Mouse (Mus musculus): ENCODE data around the gene Sspn.

Sspn gene

GRCm38 (mm10) chr6:145972836-145973235 lies 41.4 kb downstream of the Sspn start:
- DNase-seq (ENCODE audit: low spot score): no peak

- DNase-seq (ENCODE audit: low spot score): peak; percentile 57
Observed at GRCm38 (mm10) chr6:145973356-145973755, 41.9 kb downstream of the Sspn start.

DNA sequence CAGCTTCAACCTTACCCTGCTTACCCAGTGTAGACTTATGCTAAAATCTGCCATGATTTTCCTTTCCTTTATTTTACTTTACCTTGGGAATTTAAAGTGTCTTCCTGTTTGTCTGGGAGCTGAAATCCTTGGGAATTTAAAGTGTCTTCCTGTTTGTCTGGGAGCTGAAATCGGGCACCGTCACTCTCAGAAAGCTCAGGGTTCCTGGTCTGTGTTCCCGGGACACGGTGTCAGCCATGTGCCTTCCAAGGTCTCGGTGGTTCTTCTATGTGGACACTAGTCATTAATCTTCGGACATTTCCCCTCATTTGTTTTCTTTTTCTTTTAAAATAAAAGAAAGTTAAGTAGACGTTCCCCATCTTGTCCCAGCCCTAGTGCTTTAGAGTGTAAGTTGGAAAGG lies 43.3 kb downstream of the Sspn start:
- no peak for DNase-seq (ENCODE audit: low spot score)

- no peak for DNase-seq (ENCODE audit: low spot score)
Observed at GRCm38 (mm10) chr6:145977344-145977743, 45.9 kb downstream of the Sspn start.

DNA sequence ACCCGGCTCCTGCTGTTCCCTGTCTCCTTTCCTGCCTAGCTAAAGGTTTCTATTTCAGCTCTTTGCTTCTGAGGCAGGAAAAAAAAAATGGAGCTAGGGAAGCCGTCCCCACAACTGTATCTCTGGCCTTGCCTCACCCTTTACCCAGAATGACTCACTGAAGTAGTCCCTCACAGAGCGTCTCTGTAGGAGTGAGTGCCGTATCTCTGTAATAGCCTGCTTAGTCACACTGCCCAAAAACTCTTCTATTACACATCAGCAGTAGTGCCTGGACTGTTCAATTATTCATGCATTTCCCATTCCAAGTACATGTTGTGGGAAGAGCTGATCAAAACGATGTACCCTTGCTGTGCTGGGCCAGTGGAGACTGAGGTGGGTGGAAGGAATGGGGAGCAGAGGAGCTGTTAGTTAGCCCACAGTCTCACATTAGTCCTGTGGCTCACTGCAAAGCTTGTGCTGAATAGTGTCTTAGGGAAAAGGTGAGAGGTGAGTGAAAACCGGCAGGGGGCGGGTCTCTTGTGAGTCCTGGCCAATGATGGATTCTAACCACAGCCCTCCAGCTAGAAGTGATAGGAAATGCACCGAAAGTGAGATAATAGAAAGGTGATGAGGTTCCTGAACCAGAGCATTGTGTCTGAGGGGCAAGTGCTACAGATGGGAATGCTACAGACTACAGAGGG lies 46.5 kb downstream of the Sspn start:
- no peak for DNase-seq (ENCODE audit: low spot score)

GRCm38 (mm10) chr6:145981074-145981473 lies 49.6 kb downstream of the Sspn start:
- no peak for DNase-seq (ENCODE audit: low spot score)

DNA sequence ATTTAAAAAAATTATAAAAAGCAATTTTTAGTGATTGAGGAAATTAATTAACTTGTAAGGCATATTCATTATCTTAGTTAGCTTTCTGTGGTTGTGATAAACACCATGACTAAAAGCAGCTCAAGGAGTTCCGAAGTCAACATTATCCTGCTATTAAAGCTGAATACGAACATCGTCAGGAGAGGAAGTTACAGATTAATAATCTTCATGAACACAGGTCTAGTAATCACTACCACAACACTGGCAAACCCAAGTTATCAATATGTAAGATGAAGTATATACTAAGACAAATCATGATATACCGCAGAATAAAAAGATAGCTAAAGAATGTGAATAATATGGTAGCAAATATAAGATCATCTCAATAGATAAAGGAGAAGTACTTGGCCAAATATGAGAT lies 50.9 kb downstream of the Sspn start:
- DNase-seq (ENCODE audit: low spot score): no peak

DNA sequence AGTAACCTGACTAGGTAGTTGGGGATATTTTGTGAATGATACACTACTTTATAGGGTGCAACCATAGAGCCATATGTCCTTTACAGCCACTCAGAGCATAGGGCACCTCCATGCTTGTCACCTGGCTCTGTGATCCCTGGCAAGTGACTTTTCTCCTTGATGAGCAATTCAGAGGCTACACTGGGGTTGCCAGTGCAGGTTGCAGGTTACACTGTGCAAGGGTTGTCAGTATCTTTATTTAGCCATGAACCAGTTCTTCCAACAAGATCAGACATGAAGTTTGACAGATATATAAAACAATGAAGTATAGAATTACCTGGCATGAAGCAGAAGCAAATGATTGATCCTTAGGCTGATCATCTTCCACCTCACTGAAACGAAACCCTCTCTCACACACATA lies 59.1 kb downstream of the Sspn start:
- no peak for DNase-seq (ENCODE audit: low spot score)

GRCm38 (mm10) chr6:145992526-145992925 lies 61.1 kb downstream of the Sspn start:
- no peak for DNase-seq (ENCODE audit: low spot score)

DNA sequence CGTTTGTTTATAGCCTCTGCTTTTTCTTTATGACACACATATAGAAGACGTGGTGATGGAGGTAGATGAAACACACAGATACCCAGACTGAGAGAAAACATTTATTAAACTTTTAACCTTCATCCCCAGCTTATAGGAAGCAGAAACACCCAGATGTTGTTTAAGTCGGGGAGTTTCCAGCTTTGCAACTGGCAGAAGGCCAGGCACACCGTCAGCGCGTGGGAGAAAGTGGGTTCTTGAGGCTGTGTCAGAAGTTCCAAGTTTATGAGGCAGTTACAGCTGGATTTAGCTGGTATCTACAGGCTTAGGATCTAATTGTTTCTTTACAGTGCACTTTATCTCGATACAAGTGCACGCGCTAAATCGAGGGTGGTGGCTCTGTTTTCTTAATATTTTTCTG lies 61.5 kb downstream of the Sspn start:
- no peak for DNase-seq (ENCODE audit: low spot score)

DNA sequence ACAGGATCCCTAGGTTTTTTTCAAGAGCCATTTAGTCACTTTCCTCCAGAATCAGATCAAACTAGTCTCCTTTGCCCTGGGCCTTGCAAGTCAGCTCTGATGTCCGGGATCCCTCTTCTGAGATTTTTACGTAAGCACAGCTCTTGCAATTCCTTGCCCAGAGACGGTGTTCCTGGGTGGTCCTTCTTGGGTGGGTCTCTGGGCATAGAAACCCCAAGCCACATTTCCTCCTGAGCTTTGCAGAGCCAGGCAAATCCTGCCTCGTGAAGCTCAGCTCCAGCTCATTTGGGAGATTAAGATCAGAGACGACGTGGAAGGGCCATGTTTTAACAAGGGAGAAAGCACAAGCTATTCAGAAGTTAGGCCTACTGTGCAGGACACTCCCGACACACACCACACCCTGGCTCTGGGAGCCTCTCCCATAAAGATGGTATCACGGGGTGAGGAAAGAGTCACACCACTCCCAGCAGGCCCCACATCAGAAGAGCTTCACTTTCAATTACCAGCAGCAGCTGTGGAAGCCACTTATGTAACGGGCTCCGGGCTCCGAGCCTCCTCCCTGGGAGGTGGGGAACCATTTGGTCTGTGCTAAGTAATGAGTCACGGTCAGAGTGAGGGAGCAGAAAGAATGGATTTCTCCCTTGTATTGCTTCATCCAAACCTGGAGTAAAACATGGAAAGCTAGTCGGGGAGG lies 67.0 kb downstream of the Sspn start:
- no peak for DNase-seq (ENCODE audit: low spot score)

GRCm38 (mm10) chr6:146000767-146001166 lies 69.3 kb downstream of the Sspn start:
- no peak for DNase-seq (ENCODE audit: low spot score)

- no peak for DNase-seq (ENCODE audit: low spot score)
Observed at GRCm38 (mm10) chr6:146001396-146002191, 70.2 kb downstream of the Sspn start.

- DNase-seq (ENCODE audit: low spot score): no peak
Observed at GRCm38 (mm10) chr6:146004174-146004601, 72.7 kb downstream of the Sspn start.

- no peak for DNase-seq (ENCODE audit: low spot score)
Observed at GRCm38 (mm10) chr6:146005129-146005886, 73.9 kb downstream of the Sspn start.

GRCm38 (mm10) chr6:146005935-146006564 lies 74.6 kb downstream of the Sspn start:
- DNase-seq (ENCODE audit: low spot score): no peak

- no peak for DNase-seq (ENCODE audit: low spot score)
Observed at GRCm38 (mm10) chr6:146006753-146007152, 75.3 kb downstream of the Sspn start.

DNA sequence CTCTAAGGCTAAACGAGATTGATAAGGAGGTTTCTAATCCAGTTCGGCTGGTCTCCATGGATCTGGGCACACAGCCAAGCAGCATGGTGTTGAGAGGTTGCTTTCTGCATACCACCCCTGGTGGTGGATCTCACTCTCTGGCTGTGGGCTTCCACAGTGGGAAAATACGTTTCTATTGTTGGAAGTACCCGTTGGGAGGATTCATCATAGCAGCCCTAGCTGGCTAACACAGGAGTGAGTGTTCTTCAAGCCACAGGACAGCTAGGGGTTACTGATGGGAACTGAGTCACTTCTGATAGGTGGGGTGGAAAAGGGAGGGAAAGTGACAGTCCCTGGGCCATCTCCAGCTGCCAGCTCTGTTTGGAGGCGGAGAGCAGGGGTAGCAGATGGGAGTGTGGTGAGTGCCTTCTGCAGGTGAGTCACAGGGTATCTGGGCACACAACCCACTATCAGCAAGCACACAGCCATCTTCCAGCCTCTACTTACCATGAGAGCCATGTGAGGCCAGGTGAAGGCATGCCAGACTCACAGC lies 77.1 kb downstream of the Sspn start:
- DNase-seq (ENCODE audit: low spot score): no peak

- DNase-seq (ENCODE audit: low spot score): no peak
Observed at GRCm38 (mm10) chr6:146009163-146009915, 77.9 kb downstream of the Sspn start.

DNA sequence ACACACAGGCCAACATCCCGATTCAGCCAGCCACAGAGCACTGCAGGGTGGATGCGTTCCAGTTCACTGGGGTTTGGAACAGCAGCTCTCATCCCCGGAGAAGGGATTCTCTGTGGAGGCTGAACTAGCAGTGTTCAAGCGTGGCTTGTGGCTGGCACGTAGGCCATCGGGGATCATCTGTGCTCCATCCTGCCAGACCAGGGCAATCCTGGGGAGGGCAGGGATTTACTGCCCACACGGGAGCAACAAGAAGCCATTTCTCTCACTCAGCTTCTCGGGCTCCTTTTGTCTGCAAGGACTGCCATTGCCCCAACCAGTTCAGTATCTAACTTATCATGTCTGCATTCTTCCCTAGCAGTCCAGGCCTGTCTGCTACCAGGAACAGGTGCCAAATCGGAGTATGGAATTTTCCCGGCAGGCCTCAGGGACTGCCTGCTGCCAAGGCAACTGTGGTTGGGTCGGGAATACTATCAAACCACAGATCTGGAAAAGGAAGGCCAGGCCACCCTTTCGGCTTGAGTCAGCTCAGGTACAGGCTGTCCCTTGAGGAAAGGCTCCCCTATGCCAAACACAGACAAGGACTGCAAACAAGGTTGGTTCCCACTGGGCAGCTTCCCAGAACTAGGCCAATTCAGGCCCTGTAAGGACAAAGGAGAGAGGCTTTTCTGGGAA lies 78.8 kb downstream of the Sspn start:
- DNase-seq (ENCODE audit: low spot score): no peak

Measured in yolk sac, embryonic 10.5 days (tissue).